Mouse (Mus musculus): ENCODE measurements around the gene Klk1b8.

DNA sequence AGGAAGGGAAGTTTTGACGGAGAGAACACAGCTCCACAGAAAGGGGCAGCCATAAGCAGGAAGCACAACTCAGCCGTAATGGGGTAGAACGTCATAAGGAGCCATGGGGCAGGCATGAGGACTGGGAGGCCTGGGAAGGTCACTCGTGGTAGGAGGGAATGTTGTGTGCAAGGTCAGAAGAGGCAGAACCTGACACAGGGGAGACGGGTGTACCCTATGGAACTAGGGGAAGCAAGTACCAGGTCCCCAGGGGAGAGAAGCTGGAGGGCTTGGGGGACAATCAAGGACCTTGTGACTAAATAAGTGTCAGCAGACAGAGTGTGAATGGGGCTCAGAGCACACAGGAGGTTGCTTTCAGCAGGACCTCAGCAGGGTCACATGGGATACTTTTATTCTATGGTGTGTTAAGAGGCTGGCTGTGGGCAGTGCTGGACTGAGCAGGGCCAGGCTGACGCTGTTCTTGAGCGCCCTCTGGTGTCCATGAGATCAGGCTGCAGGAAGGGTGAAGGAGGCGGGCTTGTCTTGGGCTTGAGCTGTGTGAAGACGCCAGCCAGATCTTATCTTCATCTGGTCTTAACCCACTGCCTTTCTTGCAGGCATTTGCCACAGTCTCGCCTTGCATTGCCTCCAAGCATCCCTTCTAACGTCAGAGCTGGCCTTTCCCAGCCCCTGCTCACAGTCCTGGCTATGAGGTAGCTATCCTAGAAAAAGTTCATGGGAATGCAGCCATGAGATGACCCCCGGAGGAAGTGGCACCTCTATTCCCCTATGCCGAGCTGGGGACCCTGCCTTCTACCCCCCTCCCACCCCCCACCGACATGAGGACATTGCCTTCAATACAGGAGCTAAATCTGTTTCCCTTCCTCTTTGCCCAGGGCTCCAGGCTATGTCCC lies 30.7 kb upstream of the Klk1b8 start:
- TF ChIP-seq POLR2A (IDR thresholded peaks at IDR 0.05; ENCODE audit: extremely low read depth, insufficient read depth, low read length) (no peak), CTCF (IDR thresholded peaks at IDR 0.05; ENCODE audit: low read depth, low read length) (peak; percentile 97)

Data from liver, adult 2 months (tissue).